Mouse (Mus musculus) forebrain, embryonic 14.5 days (tissue): ENCODE data around the gene Tex12. TPM values are rescaled to one million over a fixed set of nuclear protein-coding genes. Genes with fewer than 3 reads are reported as not detected.

Experiments
- ATAC-seq: fragments of 200-750 bp; cut with Nextera tagmentation; 2 replicates; pipeline ENCODE4 v1.8.0; 2017; ENCODE audit warnings: mild to moderate bottlenecking, moderate library complexity
- DNase-seq: peaks from one replicate; pipeline ENCODE4 v3.0.0-alpha.2; 2015; ENCODE audit warnings: low spot score
- H3K27ac ChIP-seq: fragments of 300-500 bp; sonication (generic); 2 replicates; pipeline ENCODE4 v1.5.1; 2014; ENCODE audit warnings: low read depth, mild to moderate bottlenecking, control low read depth, low read length, moderate library complexity
- H3K27me3 ChIP-seq: fragments of 300-500 bp; sonication (generic); replicated peaks from 2 replicates; pipeline ENCODE4 v1.6.1; 2014; ENCODE audit warnings: low read length, control low read depth, mixed read lengths; ENCODE audit not compliant: control insufficient read depth, insufficient read depth
- H3K36me3 ChIP-seq: fragments of 300-500 bp; sonication (generic); 2 replicates; pipeline ENCODE4 v1.6.1; 2014; ENCODE audit warnings: low read length, control low read depth; ENCODE audit not compliant: control insufficient read depth, insufficient read depth
- H3K4me1 ChIP-seq: fragments of 300-500 bp; sonication (generic); 2 replicates; pipeline ENCODE4 v1.6.1; 2014; ENCODE audit warnings: antibody characterized with exemption, low read length, control low read depth; ENCODE audit not compliant: control insufficient read depth, insufficient read depth
- H3K4me2 ChIP-seq: fragments of 300-500 bp; sonication (generic); 2 replicates; pipeline ENCODE4 v1.6.1; 2014; ENCODE audit warnings: mild to moderate bottlenecking, control low read depth, low read length
- H3K4me3 ChIP-seq: fragments of 300-500 bp; sonication (generic); 2 replicates; pipeline ENCODE4 v1.5.1; 2014; ENCODE audit warnings: low read depth, low read length, control low read depth
- H3K9ac ChIP-seq: fragments of 300-500 bp; sonication (generic); 2 replicates; pipeline ENCODE4 v1.6.1; 2014; ENCODE audit warnings: mild to moderate bottlenecking, low read length, control low read depth, moderate library complexity
- H3K9me3 ChIP-seq: fragments of 300-500 bp; sonication (generic); replicated peaks from 2 replicates; pipeline ENCODE4 v1.6.1; 2016; ENCODE audit warnings: low read length, control low read depth, mixed read lengths; ENCODE audit not compliant: control insufficient read depth
- WGBS: fragments of 180-500 bp; shearing (Covaris S2); extraction: QIAGEN DNeasy Blood & Tissue Kit; methylation state at CpG from one replicate; pipeline ENCODE4 v1.1.7; 2014; 5-methylcytosine and 5-hydroxymethylcytosine counted together
- polyA plus RNA-seq: library from polyadenylated mRNA; unstranded; fragments of >200 nt; fragmentation: Nextera tagmentation; extraction: Ambion mirVana; gene quantifications from 2 replicates; pipeline ENCODE4 v1.2.1, GENCODE M21; 2014

Gene Tex12
- polyA plus RNA-seq, 1 experiment from 2014 or later = not detected

DNA sequence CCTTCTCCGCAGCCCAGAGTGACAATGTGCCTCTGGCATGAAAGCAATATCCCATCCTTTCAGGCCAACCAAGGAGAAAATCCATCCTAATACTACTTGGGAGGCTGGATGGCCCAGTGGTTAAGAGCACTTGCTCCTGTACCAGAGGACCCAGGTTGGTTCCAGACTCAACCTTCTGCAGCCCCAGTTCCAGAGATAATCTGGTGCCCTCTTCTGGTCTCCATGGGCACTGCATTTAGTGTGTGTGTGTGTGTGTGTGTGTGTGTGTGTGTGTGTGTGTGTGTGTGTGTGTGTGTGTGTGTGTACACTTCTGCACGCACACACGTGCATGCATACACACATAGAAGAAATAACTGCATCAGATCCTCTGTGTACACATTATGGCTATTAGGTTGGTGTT, 32.4 kb upstream of the Tex12 start:
- Histone ChIP-seq H3K9ac (no peak overlapping the region), H3K27me3 (no peaks in the 10 kb centered on the region), H3K27ac (no peak overlapping the region), H3K4me2 (no peak overlapping the region), H3K4me3 (no peak overlapping the region), H3K4me1 (no peaks in the 10 kb centered on the region), H3K9me3 (no peaks in the 10 kb centered on the region), H3K36me3 (peaks cover 39% of the 10 kb centered on the region)
- ATAC-seq (no peak), DNase-seq (peak; percentile 13)
- WGBS = 76% methylated on average over 3 of the region's 3 CpGs

- no peak overlapping the region for H3K4me3 ChIP-seq
- H3K27ac ChIP-seq = no peak overlapping the region
- no peaks in the 10 kb centered on the region for H3K27me3 ChIP-seq
- peaks cover 33% of the 10 kb centered on the region for H3K36me3 ChIP-seq
- ATAC-seq (no peak), DNase-seq (no peak)
- 90% methylated on average over 9 of the region's 9 CpGs for WGBS
- no peak overlapping the region for H3K9ac ChIP-seq
- no peaks in the 10 kb centered on the region for H3K9me3 ChIP-seq
- H3K4me2 ChIP-seq = no peak overlapping the region
- no peaks in the 10 kb centered on the region for H3K4me1 ChIP-seq
Observed at GRCm38 (mm10) chr9:50592955-50593354, 31.8 kb upstream of the Tex12 start.

- Histone ChIP-seq H3K4me3 (no peak overlapping the region), H3K4me1 (no peaks in the 10 kb centered on the region), H3K27me3 (no peaks in the 10 kb centered on the region), H3K27ac (no peak overlapping the region), H3K36me3 (peaks cover 16% of the 10 kb centered on the region), H3K9me3 (no peaks in the 10 kb centered on the region), H3K4me2 (no peak overlapping the region), H3K9ac (no peak overlapping the region)
- DNase-seq (no peak), ATAC-seq (no peak)
- 76% methylated on average over 10 of the region's 10 CpGs for WGBS
Observed at GRCm38 (mm10) chr9:50590856-50591518, 29.9 kb upstream of the Tex12 start.

GRCm38 (mm10) chr9:50586955-50587354, 25.8 kb upstream of the Tex12 start:
- no peak for DNase-seq
- no peak overlapping the region for H3K9ac ChIP-seq
- H3K36me3 ChIP-seq = no peaks in the 10 kb centered on the region
- no peaks in the 10 kb centered on the region for H3K4me1 ChIP-seq
- H3K27me3 ChIP-seq = no peaks in the 10 kb centered on the region
- H3K9me3 ChIP-seq = no peaks in the 10 kb centered on the region
- 75% methylated on average over 4 of the region's 4 CpGs for WGBS
- H3K4me2 ChIP-seq = no peak overlapping the region
- ATAC-seq = no peak
- no peak overlapping the region for H3K27ac ChIP-seq
- H3K4me3 ChIP-seq = no peak overlapping the region

DNA sequence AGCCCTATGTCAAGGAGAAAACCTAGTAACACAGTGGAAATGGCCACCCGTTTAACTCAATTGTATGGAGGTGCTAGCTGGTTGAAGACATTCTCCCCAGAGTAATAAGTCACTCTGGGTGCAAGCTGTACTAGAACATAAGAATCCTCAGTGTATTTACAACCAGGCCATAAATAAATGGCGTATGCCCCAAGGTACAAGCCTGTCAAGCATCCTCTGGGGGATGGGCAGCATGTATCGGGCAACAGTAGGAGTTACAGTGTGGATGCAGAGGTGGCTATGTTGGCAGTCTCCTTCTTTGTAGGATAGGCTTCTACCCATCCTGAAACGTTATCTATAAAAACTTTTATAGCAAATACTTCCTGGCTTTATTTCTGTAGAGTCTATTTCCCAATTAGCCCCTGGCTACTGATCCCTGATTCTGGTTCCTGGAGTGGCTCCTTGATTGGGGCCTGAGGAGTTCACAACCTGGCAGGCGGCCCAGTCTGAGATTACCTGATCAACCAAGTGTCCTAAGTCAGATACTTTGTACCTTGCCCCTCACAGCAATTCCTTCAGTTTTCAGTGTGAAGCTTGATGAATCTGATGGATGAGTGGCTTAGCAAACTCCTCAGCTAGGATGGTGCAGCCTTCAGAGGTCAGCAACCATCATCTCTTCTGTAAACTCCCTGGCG, 24.2 kb upstream of the Tex12 start:
- DNase-seq = no peak
- Histone ChIP-seq H3K4me1 (no peaks in the 10 kb centered on the region), H3K4me3 (no peak overlapping the region), H3K27ac (no peak overlapping the region), H3K27me3 (no peaks in the 10 kb centered on the region), H3K36me3 (no peaks in the 10 kb centered on the region), H3K4me2 (no peak overlapping the region), H3K9me3 (no peaks in the 10 kb centered on the region), H3K9ac (no peak overlapping the region)
- WGBS = 84% methylated on average over 6 of the region's 6 CpGs
- no peak for ATAC-seq

- Histone ChIP-seq H3K27ac (no peak overlapping the region), H3K36me3 (no peaks in the 10 kb centered on the region), H3K27me3 (no peaks in the 10 kb centered on the region), H3K9me3 (no peaks in the 10 kb centered on the region), H3K4me1 (no peaks in the 10 kb centered on the region), H3K9ac (no peak overlapping the region), H3K4me2 (no peak overlapping the region), H3K4me3 (no peak overlapping the region)
- ATAC-seq (no peak), DNase-seq (no peak)
- WGBS = 23% methylated on average over 4 of the region's 4 CpGs
Observed at GRCm38 (mm10) chr9:50580370-50580769, 19.2 kb upstream of the Tex12 start.

DNA sequence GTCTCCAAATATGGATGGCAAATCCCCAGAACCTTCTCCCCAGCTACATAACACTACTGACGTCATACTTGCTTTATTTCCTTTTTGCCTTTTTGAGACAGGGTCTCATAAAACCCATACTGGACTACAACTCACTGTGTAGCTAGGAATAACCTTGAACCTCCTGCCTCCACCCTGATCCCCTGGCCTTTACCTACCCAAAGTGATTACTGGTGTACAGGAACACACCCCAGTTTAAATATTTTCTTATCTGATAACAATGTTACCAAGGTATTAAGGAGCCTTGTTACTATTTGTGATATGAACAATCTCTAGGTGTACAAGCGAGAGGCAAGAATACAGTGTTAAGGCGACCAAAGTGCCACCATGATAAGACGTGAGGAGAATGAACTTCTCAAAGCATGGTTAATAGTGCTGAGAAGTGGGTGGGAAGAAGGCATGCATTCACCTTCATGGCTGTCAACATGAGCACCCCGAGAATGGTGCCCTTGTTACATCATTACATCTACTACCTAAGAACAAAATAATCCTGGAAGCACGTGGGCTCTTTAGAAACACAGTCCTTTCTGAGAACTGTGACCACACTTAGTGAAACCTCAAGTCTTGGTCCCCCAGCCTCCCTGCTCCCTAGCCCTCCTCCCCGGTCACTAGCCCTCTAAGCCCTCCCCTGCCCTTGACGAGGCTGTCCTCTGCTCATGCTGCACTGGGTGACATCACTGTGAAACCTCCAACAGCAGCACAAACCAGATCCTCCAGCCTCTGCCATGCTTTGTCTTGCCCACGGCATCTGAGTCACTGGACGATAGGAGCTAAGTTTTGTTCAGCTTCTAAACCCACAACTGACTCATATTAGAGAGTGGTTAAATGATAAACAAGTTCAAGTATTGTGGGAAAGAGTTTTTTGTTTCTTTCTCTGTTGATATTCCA, 8.7 kb upstream of the Tex12 start:
- no peak overlapping the region for H3K4me3 ChIP-seq
- no peaks in the 10 kb centered on the region for H3K36me3 ChIP-seq
- H3K4me2 ChIP-seq = no peak overlapping the region
- H3K9me3 ChIP-seq = no peaks in the 10 kb centered on the region
- H3K27me3 ChIP-seq = no peaks in the 10 kb centered on the region
- WGBS = 79% methylated on average over 10 of the region's 10 CpGs
- ATAC-seq = no peak
- no peaks in the 10 kb centered on the region for H3K4me1 ChIP-seq
- H3K27ac ChIP-seq = no peak overlapping the region
- DNase-seq = no peak
- no peak overlapping the region for H3K9ac ChIP-seq

DNA sequence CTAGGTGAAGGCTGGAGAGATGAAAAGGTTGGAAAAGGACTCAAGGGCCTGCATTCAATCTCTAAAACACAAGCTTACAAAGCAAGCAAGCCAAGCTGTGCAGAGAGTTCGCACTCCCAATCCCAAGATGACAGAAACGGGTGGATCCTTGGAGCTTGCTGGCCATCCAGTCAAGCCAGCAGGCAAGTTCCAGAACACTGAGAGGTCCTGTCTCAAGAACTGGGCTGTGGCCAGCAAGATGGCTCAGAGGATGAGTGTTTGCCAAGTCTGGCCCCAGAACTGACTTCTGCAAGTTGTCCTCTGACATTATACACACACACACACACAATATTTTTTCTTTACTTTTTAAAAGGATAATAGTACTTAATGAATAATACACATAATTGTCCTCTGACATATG, 6.8 kb upstream of the Tex12 start:
- no peaks in the 10 kb centered on the region for H3K36me3 ChIP-seq
- H3K9ac ChIP-seq = no peak overlapping the region
- no peak for DNase-seq
- H3K4me1 ChIP-seq = no peaks in the 10 kb centered on the region
- no peak overlapping the region for H3K27ac ChIP-seq
- 95% methylated on average over 2 of the region's 2 CpGs for WGBS
- ATAC-seq = no peak
- H3K4me2 ChIP-seq = no peak overlapping the region
- H3K4me3 ChIP-seq = no peak overlapping the region
- no peaks in the 10 kb centered on the region for H3K9me3 ChIP-seq
- H3K27me3 ChIP-seq = no peaks in the 10 kb centered on the region
